Mouse (Mus musculus): Measurements from ENCODE around the gene Gm8693.
"Not testable (repeated sequence)": the region's sequence is repeated elsewhere in the genome, so short reads cannot be mapped to it uniquely, and the experiment has no call there.

Gene Gm8693

GRCm38 (mm10) chr7:22692217-22692616 is at the start of gene Gm8693:
TSS of gene Gm8693 (minus strand) at chr7:22692317.
- not testable (repeated sequence) for DNase-seq

DNA sequence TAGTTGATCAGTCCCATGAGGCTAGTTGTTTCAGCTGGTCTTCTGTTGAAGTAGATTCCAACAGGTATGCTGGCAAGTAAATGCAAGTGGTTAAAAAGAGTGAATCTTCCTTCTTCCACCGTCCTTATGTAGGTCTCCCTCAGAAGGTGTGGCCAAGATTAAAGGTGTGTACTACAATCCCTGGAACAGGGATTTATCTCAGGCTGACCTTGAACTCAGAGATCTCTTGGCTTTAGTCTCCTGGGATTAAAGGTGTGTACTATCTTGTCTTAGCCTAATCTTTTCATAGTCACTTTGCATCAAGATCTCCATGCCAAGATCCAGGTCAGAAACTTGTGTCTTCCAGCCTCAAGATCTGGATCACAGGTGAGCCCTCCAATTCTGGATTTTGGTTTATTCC is 27.5 kb upstream of the Gm8693 start, which contains the start of gene Gm4567:
Gene Gm4567, minus strand, starts transcription at position 101 of the 400 bp plus-strand sequence.
- not testable (repeated sequence) for DNase-seq

- not testable (repeated sequence) for DNase-seq
Observed at GRCm38 (mm10) chr7:22657718-22658117, 34.4 kb downstream of the Gm8693 start, which contains the start of gene Vmn1r155. TSS of gene Vmn1r155 (plus strand) at chr7:22658018.

Measured in kidney, postnatal 36 days (tissue).